Mouse (Mus musculus): Measurements from ENCODE around the gene Slco3a1. TPM values are rescaled to one million over a fixed set of nuclear protein-coding genes. Genes with fewer than 3 reads are reported as not detected.

Slco3a1 gene
- total RNA-seq, 2 experiments from 2014 or later, result 39.1 to 57.9 TPM

DNA sequence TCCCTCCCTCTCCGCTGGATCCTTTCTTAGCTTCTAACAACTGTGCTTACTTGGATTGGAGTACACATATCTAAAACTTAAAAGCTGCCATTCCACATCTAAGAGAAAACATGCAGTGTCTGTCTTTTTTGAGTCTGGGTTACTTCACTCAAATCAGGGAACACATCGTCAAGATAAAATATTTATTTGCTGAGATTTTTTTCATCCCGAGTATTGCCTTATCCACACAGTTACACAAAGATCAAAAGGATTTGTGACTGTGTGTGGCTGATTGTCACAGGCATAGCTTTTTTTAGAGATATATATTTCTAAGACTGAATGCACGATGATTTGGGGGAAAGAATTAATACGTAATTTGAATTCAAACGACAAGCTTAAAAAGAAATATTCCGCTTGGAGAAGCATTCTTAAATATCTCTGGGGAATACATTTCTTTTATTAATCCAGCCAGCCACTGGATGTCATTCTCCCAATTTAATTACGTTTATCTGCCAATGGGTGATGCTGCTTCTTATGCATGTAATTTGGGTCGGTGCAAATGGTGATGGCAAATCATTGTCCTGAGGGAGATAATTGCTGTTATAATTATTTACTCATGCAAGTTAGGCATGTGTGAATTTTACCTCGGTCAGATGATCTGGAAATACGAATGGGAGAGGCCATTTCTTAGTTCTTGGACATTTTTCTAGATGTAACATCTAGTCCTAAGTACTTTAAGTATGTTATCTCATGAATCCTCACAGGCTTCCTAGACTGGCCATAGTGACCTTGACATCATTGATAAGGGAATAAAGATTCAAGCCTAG is 285.1 kb downstream of the Slco3a1 start:
- no peak for DNase-seq (ENCODE audit: low spot score in 2 of 2)
- intact Hi-C loops (cut with DNase I), result no loop called here

GRCm38 (mm10) chr7:74266511-74267168 is 287.9 kb downstream of the Slco3a1 start:
- no peak for DNase-seq (ENCODE audit: low spot score in 2 of 2)
- intact Hi-C loops (cut with DNase I), result no loop called here

DNA sequence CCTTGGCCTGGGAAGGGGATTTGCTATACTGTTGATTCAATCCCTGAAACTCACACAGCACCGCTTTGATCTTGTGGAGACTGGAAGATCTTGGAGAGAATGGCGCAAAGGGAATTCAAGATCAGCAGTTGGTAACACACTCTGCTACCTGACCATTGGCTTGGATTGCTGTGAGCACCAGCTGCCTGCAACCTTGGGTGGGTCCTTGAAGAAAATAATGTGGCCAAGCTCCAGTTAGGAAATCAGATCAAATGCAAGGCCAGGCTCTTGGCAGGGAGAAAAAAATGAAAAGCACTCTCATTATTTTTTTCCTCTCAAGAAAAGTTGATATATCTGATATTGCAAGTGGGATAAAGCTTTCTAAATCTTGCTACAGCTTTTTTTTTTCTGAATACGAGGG is 298.3 kb downstream of the Slco3a1 start:
- intact Hi-C loops (cut with DNase I), result no loop called here
- DNase-seq (ENCODE audit: low spot score in 2 of 2), result no peak

DNA sequence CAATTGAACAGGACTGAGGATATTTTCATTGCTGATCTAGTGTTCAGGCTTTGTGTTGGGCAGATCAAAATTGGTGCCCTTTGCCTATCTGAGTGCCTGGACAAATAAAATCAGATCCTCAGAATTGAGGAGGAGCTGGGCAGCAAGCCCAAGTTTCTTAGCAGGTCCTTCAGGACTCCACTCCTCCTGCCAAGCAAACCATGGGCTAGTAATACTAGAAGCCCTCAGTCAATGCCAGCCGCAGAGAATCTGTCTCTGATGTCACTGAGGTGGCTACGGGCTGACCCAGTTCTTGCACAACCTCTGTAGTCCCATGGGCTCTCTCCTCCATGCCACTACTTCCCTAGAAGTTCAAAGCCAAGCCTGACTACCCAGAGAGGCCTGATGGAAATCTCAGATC is 302.5 kb downstream of the Slco3a1 start:
- no peak for DNase-seq (ENCODE audit: low spot score in 2 of 2)
- intact Hi-C loops (cut with DNase I), result no loop called here

DNA sequence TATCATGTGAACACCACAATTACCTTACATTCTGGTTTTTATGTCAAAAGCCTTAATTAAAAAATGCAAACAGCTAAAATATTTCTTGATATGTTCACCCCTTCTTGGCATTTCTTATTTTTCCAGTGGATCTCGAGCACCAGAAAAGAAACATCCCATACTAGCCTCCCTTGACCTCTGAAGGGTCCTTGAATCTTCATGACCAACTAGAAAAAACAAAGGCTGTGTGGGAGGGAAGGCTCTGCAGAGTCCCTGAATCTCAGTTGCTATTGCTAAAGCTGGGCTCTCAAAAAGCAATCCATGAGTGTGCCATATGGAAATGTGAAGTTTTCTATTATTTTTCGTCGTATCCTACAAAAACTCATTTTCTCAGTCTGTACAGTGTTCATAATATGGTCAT is 313.3 kb downstream of the Slco3a1 start:
- intact Hi-C loops (cut with DNase I), result no loop called here

DNA sequence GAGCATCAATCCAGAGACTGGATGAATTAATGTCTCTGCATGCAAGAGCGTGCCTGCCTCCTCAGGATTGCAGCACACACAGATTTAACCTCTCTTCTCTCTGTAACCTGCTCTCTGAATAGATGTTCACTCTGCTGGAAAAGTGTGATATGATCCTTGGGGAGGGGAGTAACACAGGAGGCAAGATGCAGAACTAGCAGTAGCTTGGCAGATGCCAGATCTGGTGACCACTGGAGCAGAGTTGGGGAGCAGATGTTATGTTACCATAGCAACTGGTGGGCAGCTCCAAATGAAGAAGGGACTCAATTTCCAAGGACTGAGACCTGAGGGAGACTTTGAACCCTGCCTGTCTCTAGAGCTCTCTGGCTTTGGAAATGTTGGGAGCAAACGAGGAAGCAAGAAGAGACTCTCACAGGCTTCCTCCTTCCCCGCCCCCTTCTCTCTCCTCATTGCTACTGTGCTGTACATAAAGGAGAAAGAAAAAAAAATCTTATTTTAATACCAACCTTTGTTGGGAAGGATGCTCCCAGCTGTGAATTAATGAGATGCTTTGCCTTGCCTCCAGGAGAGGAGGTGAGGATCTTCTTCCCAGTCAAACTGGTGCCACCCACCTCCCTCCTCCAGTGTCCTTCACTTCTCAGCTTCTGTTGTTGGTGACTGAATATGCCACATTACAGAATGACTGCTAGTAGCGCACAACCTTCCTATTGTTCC is 314.0 kb downstream of the Slco3a1 start:
- intact Hi-C loops (cut with DNase I), result no loop called here
- no peak for DNase-seq (ENCODE audit: low spot score in 2 of 2)

More for the DNA sequence above, 313.3 kb downstream of the Slco3a1 start:
- no peak for DNase-seq (ENCODE audit: low spot score in 2 of 2)

Small RNA genes within 50 kb of the gene (microRNA-seq; reads per million reads assigned to microRNA genes)
- gene Gm27459, result not detected
